Mouse (Mus musculus): ENCODE results near the gene 1700016D06Rik. TPM values are rescaled to one million over a fixed set of nuclear protein-coding genes. Genes with fewer than 3 reads are reported as not detected.

Gene 1700016D06Rik
- total RNA-seq (2021), result not detected

DNA sequence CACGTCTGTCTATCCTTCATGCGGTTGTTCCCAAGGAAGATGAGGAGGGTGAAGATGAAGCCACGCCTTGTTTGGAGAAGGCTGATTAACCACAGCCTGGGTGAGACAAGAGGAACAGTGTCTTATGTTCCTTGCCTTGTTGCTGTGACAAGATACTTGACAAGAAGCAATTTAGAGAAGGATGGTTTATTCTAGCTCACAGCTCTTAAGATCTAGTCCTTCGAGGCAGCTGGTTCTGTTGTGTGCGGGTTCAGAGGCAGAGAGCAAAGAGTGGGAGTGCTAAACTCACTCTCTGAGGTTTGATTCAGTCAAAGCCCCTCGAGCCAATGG is at the start of gene 1700016D06Rik:
1700016D06Rik (minus strand) TSS at position 31 of the 330 bp plus-strand sequence.
- no peak for DNase-seq (ENCODE audit: low spot score in 2 of 2)
- intact Hi-C loops (cut with DNase I), result loop anchor here (5.0 to 10.0 kb wide), 5 partner anchors 64 to 276 kb away; partner anchors contain the start of genes Ankrd10 and Ing1

GRCm38 (mm10) chr8:11749472-11749871 is 48.6 kb upstream of the 1700016D06Rik start:
- no peak for DNase-seq (ENCODE audit: low spot score in 2 of 2)
- intact Hi-C loops (cut with DNase I), result no loop called here

- intact Hi-C loops (cut with DNase I), result no loop called here
- DNase-seq (ENCODE audit: low spot score in 2 of 2), result no peak
Measured at GRCm38 (mm10) chr8:11746850-11747600, 46.2 kb upstream of the 1700016D06Rik start.

GRCm38 (mm10) chr8:11743580-11743979 is 42.7 kb upstream of the 1700016D06Rik start:
- intact Hi-C loops (cut with DNase I), result no loop called here
- DNase-seq (ENCODE audit: low spot score in 2 of 2), result no peak

GRCm38 (mm10) chr8:11740857-11741256 is 40.0 kb upstream of the 1700016D06Rik start:
- intact Hi-C loops (cut with DNase I), result no loop called here
- DNase-seq (ENCODE audit: low spot score in 2 of 2), result no peak

GRCm38 (mm10) chr8:11739082-11739481 is 38.2 kb upstream of the 1700016D06Rik start:
- no peak for DNase-seq (ENCODE audit: low spot score in 2 of 2)
- intact Hi-C loops (cut with DNase I), result no loop called here

GRCm38 (mm10) chr8:11737096-11737495 is 36.2 kb upstream of the 1700016D06Rik start:
- no peak for DNase-seq (ENCODE audit: low spot score in 2 of 2)
- intact Hi-C loops (cut with DNase I), result no loop called here

DNA sequence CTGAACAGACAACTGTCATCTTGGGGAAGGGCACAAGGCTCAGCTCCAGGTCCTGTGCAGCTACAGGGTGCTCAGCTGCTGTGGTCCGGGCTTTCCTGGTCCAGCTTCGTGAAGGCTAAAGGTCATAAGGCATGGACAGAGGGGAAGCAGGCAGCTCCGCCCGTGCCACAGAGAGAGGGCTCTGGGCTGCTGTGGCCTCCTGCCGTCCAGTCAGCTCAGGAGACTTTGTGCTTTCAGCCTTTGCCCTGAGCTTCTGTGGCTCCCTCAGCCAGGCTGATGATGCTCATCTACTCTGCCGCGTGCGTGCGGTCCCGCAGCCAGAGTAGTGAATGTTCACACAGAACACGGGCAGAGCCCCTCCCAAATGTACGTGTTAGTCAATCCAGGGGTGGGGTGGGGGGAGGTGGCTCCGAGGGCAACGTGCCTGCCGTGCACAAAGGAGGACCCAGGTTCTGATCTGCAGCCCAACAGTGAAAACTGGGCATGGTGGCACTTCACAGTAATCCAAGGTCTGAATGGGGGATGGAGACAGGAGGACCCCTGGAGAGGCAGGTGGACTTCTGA is 34.9 kb upstream of the 1700016D06Rik start:
- intact Hi-C loops (cut with DNase I), result no loop called here
- no peak for DNase-seq (ENCODE audit: low spot score in 2 of 2)

DNA sequence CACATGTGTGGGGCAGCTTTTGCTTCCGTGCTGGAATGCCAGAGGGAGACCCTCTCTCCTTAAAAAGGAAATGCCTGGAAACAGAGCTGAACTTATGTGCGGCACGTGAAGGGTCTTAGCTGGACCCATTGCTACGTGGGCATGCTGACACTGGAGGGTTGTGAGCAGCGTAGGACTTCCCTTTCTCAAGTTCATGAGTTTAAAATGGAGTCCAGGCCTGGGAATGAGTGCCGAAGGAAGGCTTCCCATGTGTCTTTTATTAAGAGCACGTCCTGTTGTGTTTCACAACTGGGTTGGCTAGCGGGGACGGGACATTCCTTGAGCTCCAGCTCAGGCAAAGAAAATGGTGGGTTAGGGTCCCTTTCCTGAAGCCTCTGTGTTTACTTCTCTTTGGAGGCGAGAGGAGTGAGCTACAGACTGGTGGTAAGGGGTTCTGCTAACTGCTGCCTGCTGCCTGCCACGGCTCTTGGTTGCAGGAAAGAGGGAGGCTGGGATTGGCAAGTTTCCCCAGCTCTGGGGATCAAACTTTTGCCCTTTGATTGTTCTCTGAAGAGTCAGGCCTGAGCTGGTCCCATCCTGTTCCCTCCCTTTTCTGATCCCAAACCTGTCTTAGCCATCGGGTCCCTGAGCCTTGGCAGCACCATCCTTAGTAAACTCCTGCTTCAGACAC is 29.5 kb upstream of the 1700016D06Rik start:
- no peak for DNase-seq (ENCODE audit: low spot score in 2 of 2)
- intact Hi-C loops (cut with DNase I), result no loop called here

- intact Hi-C loops (cut with DNase I), result loop anchor here (1.0 to 5.0 kb wide), 3 partner anchors 30 to 93 kb away; partner anchors contain the start of gene Ankrd10
- DNase-seq (ENCODE audit: low spot score in 2 of 2), result peak; percentile 44 to 54
Measured at GRCm38 (mm10) chr8:11728482-11729295, 27.8 kb upstream of the 1700016D06Rik start.

DNA sequence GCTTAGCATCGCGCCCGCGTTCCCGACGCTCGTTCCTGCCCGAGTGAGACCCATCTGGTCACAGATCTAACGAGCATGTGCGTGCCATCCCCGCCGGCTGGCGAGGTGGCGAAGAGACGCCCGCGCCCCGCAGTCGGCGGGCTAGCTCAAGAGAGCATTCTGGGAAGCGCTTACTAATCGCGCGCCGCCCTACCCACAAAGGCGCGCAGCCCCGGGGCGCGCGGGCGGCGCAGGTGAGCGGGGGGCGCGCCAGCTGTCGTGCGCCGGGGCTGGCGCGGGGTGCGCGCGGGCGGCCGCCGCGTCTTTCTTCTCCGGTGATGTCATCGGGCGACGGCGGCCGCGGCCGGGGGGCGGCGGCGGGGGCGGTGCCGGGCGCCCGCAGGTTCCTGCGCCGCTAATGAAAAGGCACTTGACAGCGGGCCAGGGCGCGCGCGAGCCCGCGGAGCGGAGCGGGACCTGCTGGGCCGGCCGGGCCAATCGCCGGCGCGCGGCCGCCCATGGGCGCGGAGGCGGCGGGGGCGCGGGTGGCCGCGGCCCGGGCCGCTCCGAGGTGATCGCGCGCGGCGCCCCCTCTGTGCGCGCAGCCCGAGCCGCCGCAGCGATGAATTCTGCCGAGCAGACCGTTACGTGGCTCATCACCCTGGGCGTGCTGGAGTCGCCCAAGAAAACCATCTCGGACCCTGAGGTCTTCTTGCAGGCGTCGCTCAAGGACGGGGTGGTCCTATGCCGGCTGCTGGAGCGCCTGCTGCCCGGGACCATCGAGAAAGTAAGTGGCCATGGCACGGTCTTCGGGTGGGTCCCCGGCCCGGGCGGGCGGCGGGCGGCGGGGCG is 27.0 kb upstream of the 1700016D06Rik start, which contains the start of gene Arhgef7:
Arhgef7 (plus strand) TSS at position 71 of the 831 bp plus-strand sequence.
- intact Hi-C loops (cut with DNase I), result loop anchor here (1.0 to 5.0 kb wide), 3 partner anchors 31 to 93 kb away; partner anchors contain the start of gene Ankrd10
- peak; percentile 84 to 89 for DNase-seq (ENCODE audit: low spot score in 2 of 2)

DNA sequence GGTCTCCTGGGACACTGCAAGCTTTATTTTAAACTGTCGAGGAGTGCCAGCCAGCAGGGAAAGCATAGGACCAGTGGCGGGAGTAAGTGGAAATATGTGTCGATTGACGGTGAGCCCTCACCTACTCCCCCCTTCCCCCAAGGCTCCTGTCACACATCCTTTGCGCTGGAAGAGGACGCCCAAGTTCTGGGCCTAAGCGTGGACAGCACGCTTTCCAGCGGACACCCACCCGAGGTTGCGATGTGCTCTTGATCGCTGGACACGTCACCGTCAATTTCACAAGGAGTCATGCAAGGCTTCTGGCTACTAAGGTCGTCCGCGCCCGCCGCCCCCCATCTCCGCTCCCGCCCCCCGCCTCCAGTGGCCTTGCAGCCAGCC is 26.4 kb upstream of the 1700016D06Rik start:
- intact Hi-C loops (cut with DNase I), result loop anchor here (5.0 kb wide), 1 partner anchor 50 kb away; no protein-coding TSS in a partner anchor

GRCm38 (mm10) chr8:11717194-11717593 is 16.3 kb upstream of the 1700016D06Rik start:
- no peak for DNase-seq (ENCODE audit: low spot score in 2 of 2)
- intact Hi-C loops (cut with DNase I), result no loop called here

More for the DNA sequence above, 26.4 kb upstream of the 1700016D06Rik start:
- no peak for DNase-seq (ENCODE audit: low spot score in 2 of 2)

- no peak for DNase-seq (ENCODE audit: low spot score in 2 of 2)
- intact Hi-C loops (cut with DNase I), result no loop called here
Measured at GRCm38 (mm10) chr8:11712244-11712643, 11.4 kb upstream of the 1700016D06Rik start.

DNA sequence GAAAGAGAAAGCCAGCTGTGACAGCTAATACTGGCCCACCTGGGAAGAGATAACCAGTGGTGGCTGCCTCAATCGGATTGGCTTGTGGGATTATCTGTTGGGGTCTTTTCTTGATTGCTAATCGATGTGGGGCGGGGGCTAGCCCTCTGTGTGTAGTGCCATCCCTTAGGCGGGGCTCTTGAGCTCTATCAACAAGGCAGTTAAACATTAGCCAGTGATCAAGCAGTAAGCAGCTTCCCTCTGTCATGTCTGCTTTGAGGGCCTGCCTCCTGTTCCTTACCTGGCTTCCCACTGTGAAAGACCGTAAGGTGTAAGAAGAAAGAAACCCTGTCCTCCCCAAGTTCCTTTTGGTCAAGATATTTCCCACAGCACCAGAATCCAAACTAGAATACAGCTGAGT is 9.6 kb upstream of the 1700016D06Rik start:
- no peak for DNase-seq (ENCODE audit: low spot score in 2 of 2)
- intact Hi-C loops (cut with DNase I), result no loop called here

DNA sequence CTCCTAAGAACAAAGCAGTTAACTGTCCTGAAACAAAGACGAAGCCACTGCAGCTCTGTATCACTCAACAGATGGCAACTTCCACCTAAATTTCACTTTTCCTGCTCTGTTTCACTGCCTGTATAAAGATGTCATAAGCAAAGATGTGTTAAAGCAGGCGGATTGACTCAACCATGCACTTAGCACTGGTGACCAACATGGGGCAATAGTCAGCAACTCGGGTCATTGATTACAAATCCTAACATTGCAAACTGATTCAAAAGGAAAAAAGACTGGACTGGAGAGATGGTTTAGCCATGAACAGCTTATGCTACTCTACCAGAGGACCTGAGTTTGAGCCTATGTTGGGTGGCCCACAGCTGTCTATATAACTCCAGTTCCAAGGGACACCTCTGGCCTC is 8.7 kb upstream of the 1700016D06Rik start:
- intact Hi-C loops (cut with DNase I), result loop anchor here (10.0 kb wide), 1 partner anchor 285 kb away; no protein-coding TSS in a partner anchor
- no peak for DNase-seq (ENCODE audit: low spot score in 2 of 2)

DNA sequence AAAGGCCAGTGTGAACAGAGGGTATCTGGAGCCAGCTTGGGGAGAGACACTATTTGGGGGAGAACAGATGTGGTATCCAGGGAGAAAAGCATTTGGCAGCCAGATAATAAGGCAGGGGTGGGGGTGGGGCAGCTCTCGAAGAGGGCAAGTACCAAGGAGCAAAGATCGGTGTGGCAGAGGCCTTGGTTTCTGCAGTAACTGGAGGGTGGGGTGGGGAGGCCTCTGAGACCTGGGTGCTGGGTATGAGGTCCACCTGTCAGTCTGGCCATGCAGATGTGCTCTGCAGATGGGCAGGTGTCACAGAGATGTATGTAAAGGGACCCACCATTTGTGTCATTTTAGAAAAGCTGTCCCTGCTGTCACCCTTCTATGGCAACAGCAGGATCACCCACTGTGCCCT is 8.0 kb upstream of the 1700016D06Rik start:
- intact Hi-C loops (cut with DNase I), result loop anchor here (10.0 kb wide), 1 partner anchor 284 kb away; no protein-coding TSS in a partner anchor
- no peak for DNase-seq (ENCODE audit: low spot score in 2 of 2)

- no peak for DNase-seq (ENCODE audit: low spot score in 2 of 2)
- intact Hi-C loops (cut with DNase I), result loop anchor here (10.0 kb wide), 1 partner anchor 283 kb away; no protein-coding TSS in a partner anchor
Measured at GRCm38 (mm10) chr8:11707701-11708100, 6.8 kb upstream of the 1700016D06Rik start.

Data from left cerebral cortex, postnatal 25 days (tissue).